Mouse (Mus musculus): ENCODE results near the gene Selenbp2. TPM values are rescaled to one million over a fixed set of nuclear protein-coding genes. Genes with fewer than 3 reads are reported as not detected.
"Not testable (repeated sequence)": the region's sequence is repeated elsewhere in the genome, so short reads cannot be mapped to it uniquely, and the experiment has no call there.

Gene Selenbp2
- polyA plus RNA-seq, 1 experiment = 22.6 TPM

DNA sequence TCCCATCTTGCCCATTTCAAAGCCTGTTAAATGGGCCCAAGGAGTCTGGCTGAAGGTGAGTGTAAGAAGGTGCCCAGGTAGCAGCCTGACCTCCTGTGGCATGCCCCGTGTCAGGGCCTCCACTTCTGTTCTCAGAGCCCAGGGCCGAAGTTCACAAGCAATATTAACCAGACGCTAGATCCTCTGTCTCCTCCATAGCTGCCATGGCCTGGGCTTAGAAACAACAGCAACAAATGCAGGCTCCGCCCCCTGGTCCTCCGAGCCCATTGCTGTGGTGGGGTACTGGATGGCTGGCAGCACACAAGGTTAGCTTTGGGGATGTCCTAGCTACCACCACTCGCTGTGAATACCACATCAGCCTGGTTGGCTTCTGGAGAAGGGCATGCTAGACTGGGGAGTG lies 3.2 kb upstream of the Selenbp2 start:
- DNase-seq = peak; percentile 76
- not testable (repeated sequence) for H3K36me3 ChIP-seq (ENCODE audit: control insufficient read depth, insufficient read depth, low read length); H3K27me3 ChIP-seq (replicated peaks; ENCODE audit: control insufficient read depth, insufficient read depth, low read length); H3K4me3 ChIP-seq (ENCODE audit: insufficient read depth, low read depth, low read length); H3K4me1 ChIP-seq (ENCODE audit: control insufficient read depth, insufficient read depth, low read length)
- H3K27ac ChIP-seq (ENCODE audit: insufficient read depth, low read depth, low read length) = peak overlapping the region; percentile 76
- 53% methylated on average over 6 of the region's 6 CpGs for WGBS

DNA sequence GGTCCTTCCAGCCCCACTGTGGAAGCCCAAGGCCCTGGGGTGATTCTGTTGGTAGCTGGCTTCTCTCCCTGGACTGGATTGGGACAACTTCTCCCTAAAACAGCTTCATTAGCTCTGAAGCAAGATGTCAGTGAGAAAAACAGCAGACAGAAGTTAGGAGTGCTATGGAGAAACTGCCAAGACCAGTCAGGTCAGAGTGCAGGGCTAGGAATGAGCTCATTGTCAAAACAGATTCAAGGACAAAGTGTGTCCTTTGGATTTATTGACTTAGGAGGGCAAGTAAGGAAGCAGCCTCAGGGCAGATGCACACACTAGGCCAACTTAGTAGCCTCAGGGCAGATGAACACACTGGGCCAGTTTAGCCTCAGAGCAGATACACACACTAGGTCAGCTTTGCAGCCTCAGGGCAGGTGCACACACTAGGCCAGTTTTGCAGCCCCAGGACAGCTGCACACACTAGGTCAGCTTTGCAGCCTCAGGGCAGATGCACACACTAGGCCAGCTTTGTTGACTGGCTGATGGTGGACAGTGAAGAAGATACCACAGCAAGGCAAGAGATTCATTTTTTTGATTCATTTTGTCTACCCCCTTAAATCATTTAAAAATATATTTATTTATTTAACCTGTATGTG lies 2.6 kb upstream of the Selenbp2 start:
- Histone ChIP-seq H3K27ac (ENCODE audit: insufficient read depth, low read depth, low read length) (peak overlapping the region; percentile 76), H3K4me1 (ENCODE audit: control insufficient read depth, insufficient read depth, low read length) (peaks cover 10% of the 10 kb centered on the region), H3K4me3 (ENCODE audit: insufficient read depth, low read depth, low read length) (no peak overlapping the region), H3K36me3 (ENCODE audit: control insufficient read depth, insufficient read depth, low read length) (no peaks in the 10 kb centered on the region), H3K27me3 (replicated peaks; ENCODE audit: control insufficient read depth, insufficient read depth, low read length) (no peaks in the 10 kb centered on the region)
- DNase-seq = peak; percentile 82
- TF ChIP-seq CTCF (conservative IDR thresholded peaks at IDR 0.05; ENCODE audit: insufficient read depth, insufficient read length, low read depth, low read length) = no peak
- no peak for TF ChIP-seq POLR2A (IDR thresholded peaks at IDR 0.05; ENCODE audit: low read depth, low read length)

DNA sequence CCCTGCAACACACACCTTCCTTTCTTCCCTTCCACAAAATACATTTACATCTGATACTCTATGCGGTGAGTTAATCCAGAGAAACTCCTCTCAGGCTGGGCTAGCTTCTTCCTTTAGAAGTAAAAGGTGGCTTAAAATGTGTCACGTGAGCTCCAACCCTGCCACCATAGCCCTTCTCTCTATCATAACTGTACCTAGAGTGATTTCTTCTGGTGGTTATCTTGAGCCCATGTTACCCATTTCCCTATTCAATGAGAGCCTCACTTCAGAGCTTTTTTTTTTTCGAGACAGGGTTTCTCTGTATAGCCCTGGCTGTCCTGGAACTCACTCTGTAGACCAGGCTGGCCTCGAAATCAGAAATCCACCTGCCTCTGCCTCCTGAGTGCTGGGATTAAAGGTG lies 1.7 kb upstream of the Selenbp2 start:
- 93% methylated on average over 4 of the region's 4 CpGs for WGBS
- not testable (repeated sequence) for DNase-seq; H3K27me3 ChIP-seq (replicated peaks; ENCODE audit: control insufficient read depth, insufficient read depth, low read length); H3K36me3 ChIP-seq (ENCODE audit: control insufficient read depth, insufficient read depth, low read length); H3K27ac ChIP-seq (ENCODE audit: insufficient read depth, low read depth, low read length); H3K4me3 ChIP-seq (ENCODE audit: insufficient read depth, low read depth, low read length); H3K4me1 ChIP-seq (ENCODE audit: control insufficient read depth, insufficient read depth, low read length)

DNA sequence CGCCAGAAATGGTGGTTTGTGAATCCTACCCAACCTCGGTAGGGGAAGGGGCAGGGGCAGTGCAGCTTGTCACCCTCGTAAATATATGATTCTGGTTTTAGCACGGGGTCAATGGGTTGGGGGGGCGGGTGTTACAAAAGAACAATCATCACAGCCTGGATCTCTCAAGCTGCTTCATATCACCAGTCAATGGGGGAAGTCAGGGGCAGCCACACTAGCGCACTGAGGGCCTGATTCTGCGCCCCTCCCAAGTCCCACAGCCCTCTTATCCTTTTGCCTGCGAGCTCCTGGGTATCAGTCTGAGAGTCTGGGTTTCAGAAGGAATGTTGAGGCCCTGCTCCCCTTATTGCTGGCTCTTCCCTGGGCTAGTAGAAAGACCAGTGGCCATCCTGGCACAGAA lies 518 bp downstream of the Selenbp2 start:
- WGBS = 28% methylated on average over 6 of the region's 8 CpGs
- not testable (repeated sequence) for H3K27me3 ChIP-seq (replicated peaks; ENCODE audit: control insufficient read depth, insufficient read depth, low read length); DNase-seq; H3K4me3 ChIP-seq (ENCODE audit: insufficient read depth, low read depth, low read length); H3K4me1 ChIP-seq (ENCODE audit: control insufficient read depth, insufficient read depth, low read length); H3K36me3 ChIP-seq (ENCODE audit: control insufficient read depth, insufficient read depth, low read length)
- peak overlapping the region; percentile 1; the same call in 1 of the 2 replicates for H3K27ac ChIP-seq (ENCODE audit: insufficient read depth, low read depth, low read length)

DNA sequence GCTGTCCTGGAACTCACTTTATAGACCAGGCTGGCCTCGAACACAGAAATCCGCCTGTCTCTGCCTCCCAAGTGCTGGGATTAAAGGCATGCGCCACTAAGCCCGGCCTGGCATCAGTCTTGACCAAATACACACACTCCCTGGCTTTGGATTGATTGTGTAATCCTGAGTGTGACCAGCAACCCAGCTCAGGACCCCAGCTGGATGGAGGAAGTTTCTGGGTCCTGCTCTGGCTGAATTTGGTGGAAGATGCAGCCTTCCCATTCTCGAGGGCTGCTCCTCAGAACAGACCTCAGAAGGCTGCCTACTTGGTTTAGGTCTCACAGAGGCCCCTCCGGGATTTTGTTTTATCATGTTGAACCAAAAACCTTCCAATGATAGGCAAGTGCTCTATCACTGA lies 2.2 kb downstream of the Selenbp2 start:
- H3K27ac ChIP-seq (ENCODE audit: insufficient read depth, low read depth, low read length); H3K4me1 ChIP-seq (ENCODE audit: control insufficient read depth, insufficient read depth, low read length); H3K27me3 ChIP-seq (replicated peaks; ENCODE audit: control insufficient read depth, insufficient read depth, low read length); H3K4me3 ChIP-seq (ENCODE audit: insufficient read depth, low read depth, low read length); DNase-seq; H3K36me3 ChIP-seq (ENCODE audit: control insufficient read depth, insufficient read depth, low read length): not testable (repeated sequence)
- WGBS = 90% methylated on average over 6 of the region's 6 CpGs

DNA sequence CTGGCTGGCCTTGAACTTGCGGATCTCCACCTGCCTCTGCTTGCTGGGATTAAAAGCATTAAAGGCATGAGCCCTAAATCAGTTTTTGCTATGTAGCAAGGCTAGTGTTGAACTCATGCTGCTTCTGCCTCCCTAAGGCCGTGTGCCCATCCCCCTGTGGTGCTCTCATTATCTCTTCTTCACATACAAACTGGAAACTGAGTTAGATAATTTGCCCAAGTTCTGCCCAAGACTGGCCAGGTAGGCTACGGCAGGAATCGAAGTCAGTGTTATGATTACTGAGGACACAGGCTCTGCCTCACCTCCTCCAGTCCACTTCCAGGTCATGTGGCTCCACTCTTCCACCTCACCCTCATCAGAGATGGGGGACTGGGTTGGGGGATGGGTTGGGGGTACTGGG lies 2.9 kb downstream of the Selenbp2 start:
- H3K36me3 ChIP-seq (ENCODE audit: control insufficient read depth, insufficient read depth, low read length); DNase-seq; H3K4me3 ChIP-seq (ENCODE audit: insufficient read depth, low read depth, low read length); H3K27me3 ChIP-seq (replicated peaks; ENCODE audit: control insufficient read depth, insufficient read depth, low read length); H3K27ac ChIP-seq (ENCODE audit: insufficient read depth, low read depth, low read length); H3K4me1 ChIP-seq (ENCODE audit: control insufficient read depth, insufficient read depth, low read length): not testable (repeated sequence)
- 91% methylated on average over 4 of the region's 4 CpGs for WGBS

DNA sequence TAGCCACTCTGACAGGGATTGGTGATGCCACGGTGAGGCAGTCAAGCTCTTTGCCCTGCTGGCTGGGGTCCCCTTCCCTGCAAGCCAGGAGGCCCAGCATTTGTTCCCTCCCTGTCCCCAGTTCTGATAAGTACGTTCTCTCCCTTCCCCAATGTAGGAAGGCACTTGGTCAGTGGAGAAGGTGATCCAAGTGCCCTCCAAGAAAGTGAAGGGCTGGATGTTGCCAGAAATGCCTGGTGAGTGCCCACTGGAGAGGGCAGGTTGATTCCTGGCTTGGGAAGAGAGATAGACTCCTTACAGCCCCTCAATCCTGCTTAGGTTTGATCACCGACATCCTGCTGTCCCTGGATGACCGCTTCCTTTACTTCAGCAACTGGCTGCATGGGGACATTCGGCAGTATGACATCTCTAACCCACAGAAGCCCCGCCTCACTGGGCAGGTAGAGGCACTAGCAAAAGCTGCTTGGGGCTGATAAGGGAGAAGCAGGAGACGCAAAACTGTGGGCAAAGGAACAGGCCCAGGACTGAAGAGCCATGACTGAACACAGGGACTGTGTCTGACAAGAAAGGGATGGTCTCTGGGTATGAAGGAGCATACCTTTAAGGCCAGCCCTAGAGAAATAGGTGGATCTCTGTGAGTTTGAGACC lies 8.9 kb downstream of the Selenbp2 start:
- H3K4me1 ChIP-seq (ENCODE audit: control insufficient read depth, insufficient read depth, low read length); H3K27ac ChIP-seq (ENCODE audit: insufficient read depth, low read depth, low read length); H3K36me3 ChIP-seq (ENCODE audit: control insufficient read depth, insufficient read depth, low read length); H3K27me3 ChIP-seq (replicated peaks; ENCODE audit: control insufficient read depth, insufficient read depth, low read length); H3K4me3 ChIP-seq (ENCODE audit: insufficient read depth, low read depth, low read length); DNase-seq: not testable (repeated sequence)
- 89% methylated on average over 7 of the region's 7 CpGs for WGBS

DNA sequence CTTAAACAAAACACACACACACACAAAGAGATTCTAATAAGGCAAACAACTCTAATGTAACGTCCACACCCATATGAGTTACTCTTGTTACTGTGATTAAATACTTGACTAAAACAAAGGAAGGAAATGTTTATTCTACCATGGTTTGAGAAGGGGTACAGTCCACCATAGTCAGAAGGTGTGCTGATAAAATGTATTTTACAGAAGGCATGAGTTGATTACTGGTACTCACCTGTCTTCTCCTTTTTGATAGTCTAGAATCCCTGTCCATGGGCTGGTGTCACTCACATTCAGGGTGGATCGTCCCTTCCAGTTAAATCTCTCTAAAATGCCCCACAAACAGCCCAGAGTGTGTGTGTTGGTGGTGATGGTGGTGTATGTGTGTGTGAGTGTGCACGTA lies 9.5 kb downstream of the Selenbp2 start:
- 86% methylated on average over 3 of the region's 3 CpGs for WGBS
- Histone ChIP-seq H3K27ac (ENCODE audit: insufficient read depth, low read depth, low read length) (no peak overlapping the region), H3K4me1 (ENCODE audit: control insufficient read depth, insufficient read depth, low read length) (no peaks in the 10 kb centered on the region), H3K36me3 (ENCODE audit: control insufficient read depth, insufficient read depth, low read length) (no peaks in the 10 kb centered on the region), H3K4me3 (ENCODE audit: insufficient read depth, low read depth, low read length) (no peak overlapping the region), H3K27me3 (replicated peaks; ENCODE audit: control insufficient read depth, insufficient read depth, low read length) (no peaks in the 10 kb centered on the region)
- TF ChIP-seq CTCF (conservative IDR thresholded peaks at IDR 0.05; ENCODE audit: insufficient read depth, insufficient read length, low read depth, low read length) (no peak), POLR2A (IDR thresholded peaks at IDR 0.05; ENCODE audit: low read depth, low read length) (no peak)
- no peak for DNase-seq
